Mouse (Mus musculus) adrenal gland, postnatal 25 days (tissue): ENCODE measurements around the gene Skida1. TPM values are rescaled to one million over a fixed set of nuclear protein-coding genes. Genes with fewer than 3 reads are reported as not detected.
A peak's percentile ranks its signal among the peaks of the same experiment; 100 is the strongest.
"Not testable (repeated sequence)": the region's sequence is repeated elsewhere in the genome, so short reads cannot be mapped to it uniquely, and the experiment has no call there.

Source experiments
- DNase-seq: peaks from one replicate; pipeline ENCODE4 v3.0.0; 2021; ENCODE audit warnings: mixed read lengths
- long read RNA-seq: library from polyadenylated mRNA; stranded (forward); transcript quantifications from one replicate; pipeline ENCODE4 v2.0.0, GENCODE M21; 2021
- total RNA-seq: library from RNA; stranded (reverse); gene quantifications from 2 replicates; pipeline ENCODE4 v1.2.3, GENCODE M21; 2021

The Skida1 gene
- total RNA-seq = 4.2 and 5.4 TPM in 2 replicates
- long read RNA-seq, partial matches to known transcripts = 1 of 4 reads
- long read RNA-seq, other reads (novel, unspliced or antisense) = 3 of 4 reads

GRCm38 (mm10) chr2:18048453-18049075 is at the start of gene Skida1:
TSS of gene Skida1 (minus strand) at chr2:18049051.
- DNase-seq = peak; percentile 26

GRCm38 (mm10) chr2:18095804-18096203 is 47.0 kb upstream of the Skida1 start:
- DNase-seq = no peak

- DNase-seq = no peak
Measured at GRCm38 (mm10) chr2:18094319-18094718, 45.5 kb upstream of the Skida1 start.

GRCm38 (mm10) chr2:18093858-18094257 is 45.0 kb upstream of the Skida1 start:
- no peak for DNase-seq

- not testable (repeated sequence) for DNase-seq
Measured at GRCm38 (mm10) chr2:18087695-18088094, 38.8 kb upstream of the Skida1 start.

GRCm38 (mm10) chr2:18080182-18080860 is 31.5 kb upstream of the Skida1 start:
- DNase-seq = peak; percentile 9

GRCm38 (mm10) chr2:18071947-18072346 is 23.1 kb upstream of the Skida1 start:
- DNase-seq = no peak

- no peak for DNase-seq
Measured at GRCm38 (mm10) chr2:18068071-18068796, 19.4 kb upstream of the Skida1 start.

- no peak for DNase-seq
Measured at GRCm38 (mm10) chr2:18066436-18066835, 17.6 kb upstream of the Skida1 start.

- DNase-seq = no peak
Measured at GRCm38 (mm10) chr2:18065708-18066030, 16.8 kb upstream of the Skida1 start.

GRCm38 (mm10) chr2:18064941-18065707 is 16.3 kb upstream of the Skida1 start:
- DNase-seq = peak; percentile 88

- DNase-seq = peak; percentile 91
Measured at GRCm38 (mm10) chr2:18064356-18064858, 15.6 kb upstream of the Skida1 start.

- no peak for DNase-seq
Measured at GRCm38 (mm10) chr2:18063763-18064251, 15.0 kb upstream of the Skida1 start.

GRCm38 (mm10) chr2:18060396-18060795 is 11.5 kb upstream of the Skida1 start:
- no peak for DNase-seq

GRCm38 (mm10) chr2:18059891-18060290 is 11.0 kb upstream of the Skida1 start:
- no peak for DNase-seq

GRCm38 (mm10) chr2:18059063-18059462 is 10.2 kb upstream of the Skida1 start:
- DNase-seq = no peak

GRCm38 (mm10) chr2:18058146-18058708 is 9.4 kb upstream of the Skida1 start:
- no peak for DNase-seq

GRCm38 (mm10) chr2:18057336-18058145 is 8.7 kb upstream of the Skida1 start:
- peak; percentile 70 for DNase-seq

- DNase-seq = peak; percentile 98
Measured at GRCm38 (mm10) chr2:18056786-18057255, 8.0 kb upstream of the Skida1 start.

- no peak for DNase-seq
Measured at GRCm38 (mm10) chr2:18055929-18056785, 7.3 kb upstream of the Skida1 start.
